Mouse (Mus musculus) midbrain, postnatal 0 days (tissue): ENCODE measurements around the gene Atp5b. TPM values are rescaled to one million over a fixed set of nuclear protein-coding genes. Genes with fewer than 3 reads are reported as not detected.

Experiments used
- ATAC-seq: fragments of 200-750 bp; cut with Nextera tagmentation; 2 replicates; pipeline ENCODE4 v1.8.0; 2017; ENCODE audit warnings: moderate number of reproducible peaks, mild to moderate bottlenecking, moderate TSS enrichment, moderate library complexity; ENCODE audit not compliant: low FRiP score
- DNase-seq: peaks from one replicate; pipeline ENCODE4 v3.0.0-alpha.2; 2015; ENCODE audit warnings: low spot score
- H3K27ac ChIP-seq: fragments of 300-500 bp; sonication (generic); 2 replicates; pipeline ENCODE4 v1.5.1; 2014; ENCODE audit warnings: low read depth, mild to moderate bottlenecking, low read length, mixed read lengths
- H3K27me3 ChIP-seq: fragments of 300-500 bp; sonication (generic); 2 replicates; pipeline ENCODE4 v1.6.1; 2014; ENCODE audit warnings: low read length, control low read depth, mixed read lengths; ENCODE audit not compliant: insufficient read depth
- H3K36me3 ChIP-seq: fragments of 300-500 bp; sonication (generic); 2 replicates; pipeline ENCODE4 v1.6.1; 2014; ENCODE audit warnings: low read length, control low read depth, mixed read lengths; ENCODE audit not compliant: insufficient read depth
- H3K4me1 ChIP-seq: fragments of 300-500 bp; sonication (generic); 2 replicates; pipeline ENCODE4 v1.6.1; 2014; ENCODE audit warnings: mild to moderate bottlenecking, control low read depth, antibody characterized with exemption, low read length, mixed read lengths; ENCODE audit not compliant: insufficient read depth
- H3K4me2 ChIP-seq: fragments of 300-500 bp; sonication (generic); 2 replicates; pipeline ENCODE4 v1.6.1; 2014; ENCODE audit warnings: low read depth, mild to moderate bottlenecking, low read length, mixed read lengths; ENCODE audit not compliant: poor library complexity, severe bottlenecking
- H3K4me3 ChIP-seq: fragments of 300-500 bp; sonication (generic); 2 replicates; pipeline ENCODE4 v1.5.1; 2014; ENCODE audit warnings: low read depth, mild to moderate bottlenecking, low read length, moderate library complexity
- H3K9ac ChIP-seq: fragments of 300-500 bp; sonication (generic); replicated peaks from 2 replicates; pipeline ENCODE4 v1.6.1; 2014; ENCODE audit warnings: mild to moderate bottlenecking, low read length, moderate library complexity, mixed read lengths; ENCODE audit not compliant: poor library complexity, severe bottlenecking
- H3K9me3 ChIP-seq: fragments of 300-500 bp; sonication (generic); 2 replicates; pipeline ENCODE4 v1.6.1; 2016; ENCODE audit warnings: low read length, control low read depth
- CTCF ChIP-seq: IDR thresholded peaks from 2 replicates; pipeline ENCODE4 v1.5.1; 2016; ENCODE audit warnings: antibody characterized with exemption, mild to moderate bottlenecking
- WGBS: fragments of 180-500 bp; shearing (Covaris S2); extraction: QIAGEN DNeasy Blood & Tissue Kit; methylation state at CpG from one replicate; pipeline ENCODE4 v1.1.7; 2014; 5-methylcytosine and 5-hydroxymethylcytosine counted together
- polyA plus RNA-seq: library from polyadenylated mRNA; unstranded; fragments of >200 nt; fragmentation: Nextera tagmentation; extraction: Ambion mirVana; gene quantifications from 2 replicates; pipeline ENCODE4 v1.2.1, GENCODE M21; 2015
- total RNA-seq: library from RNA; depleted of rRNA; stranded (reverse); fragments of >200 nt; gene quantifications from 2 replicates; pipeline ENCODE4 v1.2.3, GENCODE M21; 2014

Gene Atp5b
- total and polyA plus RNA-seq, 2 experiments from 2014 or later: 2,103 to 6,126 TPM

DNA sequence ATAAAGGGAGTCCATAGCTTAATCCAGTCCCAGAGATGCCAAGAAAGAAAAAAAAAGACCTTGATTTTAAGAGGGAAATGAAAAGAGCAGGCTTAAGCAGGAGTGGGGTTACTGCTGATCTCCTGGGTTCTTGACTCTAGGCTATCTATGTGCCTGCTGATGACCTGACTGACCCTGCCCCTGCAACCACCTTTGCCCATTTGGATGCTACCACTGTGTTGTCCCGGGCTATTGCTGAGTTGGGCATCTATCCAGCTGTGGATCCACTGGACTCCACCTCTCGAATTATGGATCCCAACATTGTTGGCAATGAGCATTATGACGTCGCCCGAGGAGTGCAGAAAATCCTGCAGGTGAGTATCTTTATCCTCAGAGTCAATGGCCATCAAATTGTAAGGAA is 5.1 kb downstream of the Atp5b start:
- Histone ChIP-seq H3K27me3 (no peaks in the 10 kb centered on the region), H3K36me3 (peaks cover 46% of the 10 kb centered on the region), H3K4me1 (peaks cover 14% of the 10 kb centered on the region), H3K9ac (no peak overlapping the region), H3K27ac (no peak overlapping the region), H3K9me3 (no peaks in the 10 kb centered on the region), H3K4me3 (no peak overlapping the region), H3K4me2 (no peak overlapping the region)
- no peak for ATAC-seq
- DNase-seq: no peak
- no peak for TF ChIP-seq CTCF
- WGBS: 90% methylated on average over 5 of the region's 5 CpGs

DNA sequence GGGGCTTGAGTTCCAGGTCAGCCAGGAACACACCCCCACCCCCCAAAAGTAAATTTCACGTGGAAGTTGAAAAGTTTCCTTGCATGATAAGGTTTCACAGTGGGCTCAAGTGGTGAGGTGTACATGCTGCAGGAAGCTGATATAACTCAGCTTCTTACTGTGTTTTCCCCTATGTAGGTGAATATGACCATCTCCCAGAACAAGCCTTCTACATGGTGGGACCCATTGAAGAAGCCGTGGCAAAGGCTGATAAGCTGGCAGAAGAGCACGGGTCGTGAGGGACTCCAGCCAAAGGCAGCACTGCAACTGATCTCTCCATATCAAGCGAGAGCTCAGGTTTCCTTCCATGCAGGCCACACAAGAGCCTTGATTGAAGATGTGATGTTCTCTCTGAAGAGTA is 6.8 kb downstream of the Atp5b start:
- Histone ChIP-seq H3K36me3 (peaks cover 46% of the 10 kb centered on the region), H3K4me2 (no peak overlapping the region), H3K9me3 (no peaks in the 10 kb centered on the region), H3K27me3 (no peaks in the 10 kb centered on the region), H3K4me3 (no peak overlapping the region), H3K27ac (no peak overlapping the region), H3K9ac (no peak overlapping the region), H3K4me1 (peaks cover 22% of the 10 kb centered on the region)
- ATAC-seq: no peak
- no peak for DNase-seq
- WGBS: 78% methylated on average over 5 of the region's 5 CpGs
- TF ChIP-seq CTCF: no peak

DNA sequence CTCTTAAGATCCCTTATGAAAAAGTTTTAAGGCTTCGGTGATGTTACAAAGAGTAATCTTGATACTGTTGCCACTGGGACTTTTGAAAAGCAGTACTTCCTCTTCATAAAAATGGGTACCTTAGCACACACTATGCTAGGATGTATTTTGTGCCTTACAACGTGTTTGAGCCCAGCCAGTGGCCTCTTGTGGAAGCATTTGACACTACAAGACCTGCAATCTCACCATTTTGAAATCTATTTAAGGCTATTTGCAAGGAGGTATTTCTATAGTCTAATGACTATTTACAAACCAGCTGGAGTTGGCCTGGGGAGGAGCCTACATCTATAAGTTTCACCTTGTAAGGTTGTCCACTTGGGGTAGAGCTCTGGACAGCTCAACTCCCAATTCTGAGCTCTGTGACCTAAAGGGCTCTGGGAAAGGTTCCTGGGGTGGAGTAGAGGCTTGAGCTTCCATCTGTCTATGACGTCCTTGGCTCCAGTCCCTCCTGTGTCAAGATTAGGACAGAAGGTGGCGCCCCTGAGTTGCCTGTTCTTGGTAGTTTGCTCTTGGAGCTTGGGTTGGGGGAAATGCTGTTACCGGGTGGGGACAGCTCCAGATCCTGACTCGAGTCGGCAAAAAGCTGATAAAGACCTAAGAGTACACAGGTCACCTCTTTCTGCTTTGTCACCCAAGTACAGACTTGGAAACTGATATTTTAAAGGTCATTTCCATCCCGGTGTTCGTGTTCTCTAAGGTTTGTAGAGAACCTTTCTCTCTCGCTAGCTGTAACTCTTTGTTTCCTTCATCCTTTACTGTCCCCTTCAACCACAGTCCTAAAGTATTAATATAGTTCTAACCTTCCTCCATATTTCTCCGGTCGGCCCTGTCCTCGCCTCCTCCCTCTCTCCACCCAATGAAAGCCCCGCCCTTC is 7.8 kb downstream of the Atp5b start:
- WGBS: 8% methylated on average over 14 of the region's 14 CpGs
- Histone ChIP-seq H3K4me2 (peak overlapping the region; percentile 95), H3K4me1 (peaks cover 22% of the 10 kb centered on the region), H3K9ac (peak overlapping the region; percentile 80; the same call in 1 of the 2 replicates), H3K36me3 (peaks cover 38% of the 10 kb centered on the region), H3K4me3 (peak overlapping the region; percentile 83), H3K27ac (no peak overlapping the region), H3K27me3 (no peaks in the 10 kb centered on the region), H3K9me3 (no peaks in the 10 kb centered on the region)
- ATAC-seq: peak; percentile 49
- TF ChIP-seq CTCF: peak; percentile 80
- peak; percentile 93 for DNase-seq

- peak within 1 kb of the TSS; percentile 80 for H3K27ac ChIP-seq
- peak within 1 kb of the TSS; percentile 83 for H3K4me3 ChIP-seq
- H3K4me1 ChIP-seq: peaks cover 22% of the 10 kb centered on the region
- no peak for TF ChIP-seq CTCF
- H3K27me3 ChIP-seq: no peaks in the 10 kb centered on the region
- H3K4me2 ChIP-seq: peak within 1 kb of the TSS; percentile 95
- no peaks in the 10 kb centered on the region for H3K9me3 ChIP-seq
- H3K9ac ChIP-seq: peak within 1 kb of the TSS; percentile 80
- DNase-seq (peak; percentile 22), ATAC-seq (no peak; the same call in 1 of the 2 replicates)
- peaks cover 29% of the 10 kb centered on the region for H3K36me3 ChIP-seq
- 2% methylated on average over 20 of the region's 20 CpGs for WGBS
Measured at GRCm38 (mm10) chr10:128091564-128092505, 8.8 kb downstream of the Atp5b start, which contains the start of gene Baz2a. Gene Baz2a, plus strand, starts transcription at chr10:128091577.

DNA sequence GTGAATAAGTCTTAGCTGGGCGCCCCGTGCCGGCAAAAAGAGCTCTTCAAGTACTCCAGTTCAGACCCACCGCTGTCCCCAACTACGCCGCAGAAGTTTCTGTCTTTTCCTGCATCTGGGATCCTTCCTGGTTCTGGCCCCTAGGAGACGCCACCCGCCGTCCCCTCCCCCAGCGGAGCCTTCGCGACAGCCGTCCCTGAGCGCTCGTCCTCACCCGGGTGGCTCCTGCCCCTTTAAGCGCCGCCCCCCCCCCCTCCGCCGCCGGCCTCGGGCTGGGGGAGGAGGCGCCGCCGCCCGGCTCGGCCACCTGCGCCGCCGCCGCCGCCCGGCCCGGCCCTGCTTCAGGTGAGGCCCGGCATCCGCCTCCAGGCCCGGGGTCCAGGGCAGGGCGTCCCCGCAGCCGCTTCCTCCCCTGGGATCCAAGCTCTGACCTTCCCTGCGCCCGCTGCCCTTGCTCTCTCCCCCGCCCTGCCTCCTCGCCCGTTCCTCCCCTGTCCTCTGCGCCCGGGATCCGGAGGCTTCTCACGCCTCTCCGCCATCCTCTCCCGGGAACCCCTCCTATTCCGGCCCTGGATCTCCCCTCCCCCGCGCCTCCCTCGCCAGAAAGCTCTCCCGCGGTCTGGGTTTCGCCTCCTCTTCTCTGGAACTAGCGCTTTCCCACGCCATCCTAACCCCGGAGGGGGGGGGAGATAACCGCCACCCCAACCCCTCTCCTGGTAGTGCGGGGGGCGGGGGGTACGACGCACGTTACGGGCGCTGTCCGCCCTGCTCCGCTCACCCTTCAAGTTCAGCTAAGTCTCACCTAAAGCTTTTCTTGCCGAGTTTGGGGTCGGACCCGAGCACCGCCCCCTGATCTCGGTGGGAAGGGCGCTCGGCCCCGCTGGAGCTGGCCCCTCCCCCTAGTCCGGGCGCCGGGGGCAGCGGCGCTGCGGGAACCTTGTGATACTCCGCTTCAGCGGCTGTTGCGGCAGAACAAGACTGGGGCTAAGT is 9.7 kb downstream of the Atp5b start:
- H3K4me3 ChIP-seq: peak overlapping the region; percentile 83
- H3K27ac ChIP-seq: peak overlapping the region; percentile 80
- peaks cover 22% of the 10 kb centered on the region for H3K4me1 ChIP-seq
- DNase-seq (peak; percentile 76), ATAC-seq (peak; percentile 59)
- H3K9ac ChIP-seq: peak overlapping the region; percentile 80
- H3K36me3 ChIP-seq: peaks cover 25% of the 10 kb centered on the region
- TF ChIP-seq CTCF: peak; percentile 62
- no peaks in the 10 kb centered on the region for H3K27me3 ChIP-seq
- H3K4me2 ChIP-seq: peak overlapping the region; percentile 95
- no peaks in the 10 kb centered on the region for H3K9me3 ChIP-seq
- under 1% methylated on average over 64 of the region's 88 CpGs for WGBS
